Mouse (Mus musculus) brain, adult 2 months (tissue): Measurements from ENCODE around the gene Zfp804a.
A peak's percentile ranks its signal among the peaks of the same experiment; 100 is the strongest.

ENCODE experiments used
- DNase-seq: peaks from one replicate; pipeline ENCODE4 v3.0.0; 2011; ENCODE audit warnings: low read depth, low spot score

The Zfp804a gene

DNA sequence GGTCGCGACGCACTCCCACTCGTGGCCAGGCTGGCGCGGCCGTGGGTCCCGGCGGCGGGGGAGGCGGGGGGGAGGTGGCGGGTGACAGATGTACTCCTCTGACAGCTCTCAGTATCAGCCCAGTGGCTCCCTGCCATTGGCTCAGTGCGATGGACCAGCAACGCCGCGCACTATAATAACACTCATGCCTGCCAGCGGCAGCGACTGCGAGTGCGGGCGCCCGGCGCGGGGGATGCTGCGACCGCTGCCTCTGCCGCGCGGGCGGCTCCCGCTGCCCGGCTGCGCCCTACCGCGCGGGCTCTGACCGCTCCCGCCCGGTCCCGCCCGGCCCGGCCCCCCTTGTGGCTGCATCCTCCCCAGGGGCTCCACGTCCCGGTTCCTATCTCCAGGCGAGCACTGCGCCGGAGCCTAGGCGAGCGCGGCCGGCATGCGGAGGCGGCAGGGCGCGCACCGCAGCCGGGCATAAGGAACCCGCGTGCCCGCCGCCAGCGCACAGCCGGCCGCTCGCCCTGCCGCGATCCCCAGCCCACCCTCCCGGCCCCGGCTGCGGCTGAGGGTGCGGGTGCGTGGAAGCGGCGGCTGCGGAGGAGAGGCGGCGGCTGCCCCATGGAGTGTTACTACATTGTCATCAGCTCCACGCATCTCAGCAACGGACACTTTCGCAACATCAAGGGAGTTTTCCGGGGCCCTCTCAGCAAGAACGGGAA, at the start of gene Zfp804a:
Zfp804a (plus strand) TSS at position 38 of the 707 bp plus-strand sequence.
- DNase-seq: peak; percentile 87

DNA sequence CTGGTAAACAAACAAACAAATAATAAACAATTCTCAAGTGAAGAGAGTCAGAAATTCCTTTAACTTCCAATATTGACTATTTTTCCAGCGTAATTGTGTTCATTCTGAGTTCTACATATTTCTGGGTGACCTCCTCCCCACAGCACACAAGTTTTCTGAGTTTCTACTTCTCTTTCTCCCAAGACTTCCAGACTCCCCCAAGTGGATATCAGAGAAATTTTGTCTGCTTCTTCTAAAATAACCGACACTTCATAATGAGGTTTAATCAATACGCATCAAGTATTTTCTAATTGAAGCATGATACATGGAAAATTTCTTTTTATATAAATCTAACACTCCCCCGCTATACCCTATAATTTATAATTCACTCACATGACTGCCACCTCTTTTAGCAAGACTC, 1.4 kb upstream of the Zfp804a start:
- DNase-seq: peak; percentile 44

DNA sequence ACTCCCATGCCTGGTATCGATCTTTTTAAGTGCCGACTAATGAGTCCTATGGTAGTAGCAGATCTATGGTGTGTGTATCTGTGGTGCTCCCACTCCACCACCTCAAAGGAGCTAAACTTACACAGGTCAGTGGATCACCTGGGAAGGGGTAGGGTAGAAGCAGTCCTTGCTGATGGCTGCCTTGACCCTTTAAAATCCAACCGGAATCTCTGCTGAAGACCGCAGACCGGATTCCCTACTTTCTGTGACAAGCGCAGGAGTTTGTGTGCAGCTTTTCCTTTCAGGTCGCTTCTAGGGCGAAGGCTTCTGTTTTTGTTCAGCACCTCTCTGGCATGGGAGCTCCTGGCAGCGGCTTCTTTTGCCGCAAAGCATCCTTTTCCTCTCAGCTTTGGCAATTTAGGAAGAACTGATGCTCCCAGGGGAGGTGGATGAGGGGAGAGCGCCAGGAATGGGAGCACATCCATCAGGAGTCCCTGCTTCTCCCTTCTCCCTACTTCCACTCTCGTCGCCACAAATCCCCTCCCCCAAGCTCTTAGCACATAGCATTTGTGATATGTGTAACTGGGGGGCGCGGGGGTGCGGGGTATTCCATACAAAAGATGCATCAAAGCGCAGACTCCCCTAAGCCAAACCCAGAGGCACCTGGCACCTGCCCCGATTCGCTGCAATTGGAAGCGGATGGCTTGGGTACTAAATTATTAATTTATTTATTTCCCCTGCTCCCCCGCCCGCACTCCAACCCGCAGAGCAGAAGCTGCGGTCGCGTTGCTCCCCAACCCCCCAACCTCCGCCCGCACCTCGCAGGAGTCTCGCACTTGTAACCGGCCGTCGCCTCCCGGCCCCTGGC, 461 bp upstream of the Zfp804a start:
- peak; percentile 88 for DNase-seq

DNA sequence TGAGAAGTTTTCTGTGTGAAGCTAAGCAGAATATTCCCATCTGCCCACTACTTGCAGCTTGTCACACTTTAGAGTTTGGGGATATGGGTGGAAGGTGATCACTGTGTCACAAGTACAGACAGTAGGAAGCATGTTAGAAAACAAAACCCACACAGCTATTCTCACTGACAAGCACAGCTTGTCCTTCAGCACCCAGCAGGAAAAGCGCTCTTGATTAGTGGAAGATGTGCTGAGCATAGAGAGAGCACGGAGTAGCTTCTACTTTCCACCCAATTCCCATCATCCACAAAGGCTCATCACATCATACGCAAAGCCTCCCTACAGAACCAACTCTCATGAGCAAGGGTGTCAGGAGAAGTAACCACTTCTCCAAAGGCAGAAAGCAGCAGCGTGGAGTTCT, 1.4 kb downstream of the Zfp804a start:
- peak; percentile 65 for DNase-seq

DNA sequence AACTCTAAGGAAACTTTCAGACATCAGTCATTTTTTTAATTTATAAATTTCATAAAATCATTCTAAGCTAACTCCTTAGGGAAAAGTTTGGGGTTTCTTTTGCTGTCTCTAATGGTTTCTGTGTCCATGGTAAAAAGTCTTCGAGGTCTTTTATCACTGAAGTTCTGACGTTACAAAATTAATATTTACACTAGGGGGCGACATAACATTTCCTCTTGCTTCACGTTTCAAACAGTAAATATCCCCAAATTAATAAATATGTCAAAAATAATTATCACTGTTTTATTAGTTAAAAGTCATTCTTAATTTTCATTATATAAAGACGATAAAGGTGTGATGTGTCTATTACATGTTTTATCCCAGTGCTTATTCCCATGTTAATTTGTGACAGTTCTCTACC, 11.6 kb downstream of the Zfp804a start:
- DNase-seq: no peak

DNA sequence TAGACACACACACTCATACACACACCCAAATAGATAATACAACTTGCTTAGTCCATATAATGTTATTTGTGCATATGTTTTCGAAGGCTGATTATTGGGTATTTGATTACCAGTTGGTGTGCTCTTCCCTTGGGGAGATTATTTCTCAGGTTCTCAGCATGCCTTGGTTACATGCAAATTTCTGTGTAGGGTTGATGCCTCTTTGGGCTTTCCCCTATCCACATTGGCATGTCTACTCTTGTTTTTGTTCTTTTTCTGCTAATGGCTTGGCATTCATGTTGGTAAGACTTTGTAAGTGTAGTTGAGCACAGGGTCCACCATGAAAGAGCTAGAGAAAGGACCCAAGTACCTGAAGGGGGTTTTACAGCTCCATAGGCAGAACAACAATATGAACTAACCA, 14.9 kb downstream of the Zfp804a start:
- no peak for DNase-seq

DNA sequence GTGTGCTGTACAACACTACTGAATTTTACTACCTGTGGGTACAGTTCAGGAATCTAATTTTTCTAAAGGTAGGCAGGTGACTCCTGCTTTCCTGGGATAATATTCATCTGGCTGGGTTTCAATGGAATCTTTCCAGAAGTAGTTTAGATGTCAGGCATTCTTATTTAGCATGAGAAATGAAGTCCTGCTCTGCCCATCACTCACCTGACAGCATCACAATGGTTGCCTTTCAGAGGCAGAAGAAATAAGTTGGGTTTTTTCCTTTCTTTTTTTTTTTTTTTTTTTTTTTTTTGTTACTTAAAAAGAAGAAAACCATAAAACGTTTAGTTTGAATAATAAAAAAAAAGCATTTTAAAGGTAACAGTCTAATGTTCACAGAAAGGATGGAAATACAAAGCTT, 16.1 kb downstream of the Zfp804a start:
- no peak for DNase-seq

DNA sequence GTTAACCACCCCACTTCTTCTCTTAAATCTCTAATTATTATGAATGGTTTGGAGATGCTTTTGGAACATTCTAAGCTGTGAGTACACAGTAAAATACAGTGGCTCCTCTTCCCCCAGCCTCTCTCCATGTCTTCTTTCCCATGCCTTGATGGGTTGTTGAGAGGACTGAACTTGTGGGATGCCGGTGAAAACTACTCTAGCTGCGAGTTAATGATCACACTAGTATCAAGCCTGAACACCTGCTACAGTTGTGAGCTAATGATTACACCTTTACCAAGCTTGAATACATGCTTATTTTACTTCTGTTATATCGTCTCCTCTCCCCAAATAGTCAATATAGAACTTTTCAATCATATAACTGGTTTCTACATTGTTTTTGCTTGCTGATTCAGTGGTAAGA, 23.9 kb downstream of the Zfp804a start:
- no peak for DNase-seq

DNA sequence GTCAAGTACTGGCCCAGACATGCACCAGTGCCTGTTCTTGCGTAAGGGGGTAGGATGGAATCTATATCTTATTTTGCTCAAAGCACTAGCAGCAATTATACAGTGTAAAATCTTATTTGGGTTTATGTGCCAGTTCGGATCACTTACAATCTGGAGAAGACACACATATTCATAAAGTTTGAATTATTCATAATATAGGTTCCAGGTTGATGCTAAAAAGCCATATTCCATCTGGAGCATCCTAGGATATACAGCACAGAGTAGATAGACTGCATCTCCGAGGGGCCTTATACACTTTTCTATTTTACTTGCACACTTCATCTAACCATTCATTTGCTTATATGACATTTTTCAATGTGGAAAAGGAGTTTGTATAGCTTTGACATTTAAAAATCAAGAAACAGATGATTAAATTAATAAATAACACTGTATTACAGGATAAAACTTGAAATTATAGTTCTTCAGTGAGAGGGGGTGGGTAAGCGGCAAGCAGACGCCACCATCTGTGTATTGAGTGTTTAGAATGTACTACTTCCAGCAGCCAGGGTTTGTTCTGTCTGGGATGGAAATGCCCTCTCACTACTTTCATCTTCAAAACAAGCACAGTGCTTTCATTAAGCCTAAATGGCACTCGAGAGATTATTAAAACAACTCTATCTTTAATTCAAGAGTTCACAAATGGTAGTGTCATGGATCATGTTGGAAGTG, 25.4 kb downstream of the Zfp804a start:
- DNase-seq: peak; percentile 17

DNA sequence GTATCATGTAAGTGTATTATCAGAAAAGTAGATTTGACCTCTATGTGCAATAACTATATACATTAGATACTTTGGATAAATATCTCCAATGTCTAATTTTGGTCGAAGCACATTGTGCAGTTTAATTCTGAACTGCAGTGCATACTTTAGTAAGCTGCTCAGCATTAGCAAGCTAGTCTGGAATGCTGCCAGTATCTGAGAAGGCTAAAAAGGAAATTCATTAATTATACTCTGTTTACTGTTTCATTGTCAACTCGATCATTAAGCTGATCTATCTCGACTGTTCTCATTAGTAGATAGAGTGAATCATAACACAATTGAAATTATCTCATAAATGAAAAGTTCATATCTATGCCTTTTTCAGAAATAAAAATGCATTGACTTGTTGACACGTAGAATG, 27.7 kb downstream of the Zfp804a start:
- DNase-seq: peak; percentile 50

DNA sequence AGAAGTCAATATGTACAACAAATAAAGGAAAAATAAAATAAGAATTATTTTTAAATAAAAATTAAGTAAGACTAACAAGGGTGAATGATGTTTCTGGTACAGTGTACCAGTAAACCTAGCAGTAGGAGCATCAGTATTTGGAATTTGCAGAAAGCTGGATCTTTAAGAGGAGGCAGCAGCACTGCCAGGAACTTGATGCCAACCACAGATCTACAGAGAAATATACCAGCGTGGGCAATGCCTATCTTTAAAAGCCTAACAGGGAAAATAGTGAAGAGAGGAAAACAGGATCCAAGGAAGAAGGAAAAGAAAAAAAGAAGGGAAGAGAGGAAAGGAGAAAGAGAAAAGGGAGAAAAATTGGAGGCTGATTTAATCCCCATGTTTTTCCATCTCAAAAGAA, 60.1 kb downstream of the Zfp804a start:
- DNase-seq: peak; percentile 56

DNA sequence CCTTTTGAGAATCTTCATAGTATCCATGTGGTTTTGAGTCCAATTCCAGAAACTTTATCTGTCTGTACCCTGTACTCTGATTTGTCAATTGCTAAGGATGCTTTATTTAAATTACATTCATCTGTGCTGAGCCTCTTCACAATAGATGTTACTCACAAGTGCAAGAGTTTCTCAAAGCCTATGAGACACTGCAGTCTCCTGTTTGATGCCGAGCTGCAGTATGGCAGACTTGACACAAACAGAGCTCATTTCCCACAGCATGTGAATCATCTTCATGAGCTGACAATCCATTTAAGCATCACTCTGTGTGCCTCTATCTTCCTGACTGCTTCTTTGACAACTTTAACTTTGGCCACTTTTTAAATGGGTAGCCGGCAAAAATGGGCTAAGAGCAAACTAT, 60.6 kb downstream of the Zfp804a start:
- DNase-seq: peak; percentile 55

DNA sequence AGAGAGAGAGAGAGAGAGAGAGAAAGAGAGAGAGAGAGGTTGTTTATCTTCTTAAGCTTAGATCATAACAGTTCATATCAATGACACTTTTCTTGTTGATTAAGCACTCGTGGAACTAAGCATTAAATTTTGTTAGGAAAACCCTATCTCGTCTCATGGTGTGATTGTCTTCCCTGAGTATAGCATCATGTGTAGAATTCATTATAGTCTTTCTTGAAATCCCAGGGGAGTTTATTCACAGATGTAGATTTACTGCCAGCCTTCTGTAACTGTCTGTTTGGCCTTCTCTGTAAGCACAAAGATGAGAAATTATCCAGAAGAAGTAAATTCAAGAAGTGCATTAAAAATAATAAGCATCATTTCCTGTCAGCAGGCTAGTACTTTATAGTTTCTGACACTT, 66.6 kb downstream of the Zfp804a start:
- DNase-seq: no peak

DNA sequence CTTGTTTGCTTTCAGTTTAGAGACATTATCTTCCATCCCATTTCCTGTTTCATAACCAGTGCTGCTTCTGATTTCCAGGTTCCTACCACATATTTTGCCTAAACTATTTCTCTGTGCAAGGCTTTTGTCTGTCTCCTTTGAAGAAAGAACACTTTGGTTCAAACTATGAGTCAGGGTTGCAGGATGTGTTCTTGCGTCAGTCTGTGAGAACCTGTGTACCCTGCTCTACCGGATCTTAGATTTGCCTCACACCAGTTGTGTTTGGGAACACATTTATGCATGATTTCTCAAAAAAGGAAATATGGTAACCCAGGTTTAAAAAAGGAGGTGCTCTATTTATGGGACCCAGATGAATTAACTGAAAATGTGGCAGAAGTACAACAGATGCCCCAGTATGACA, 125.7 kb downstream of the Zfp804a start:
- peak; percentile 71 for DNase-seq

DNA sequence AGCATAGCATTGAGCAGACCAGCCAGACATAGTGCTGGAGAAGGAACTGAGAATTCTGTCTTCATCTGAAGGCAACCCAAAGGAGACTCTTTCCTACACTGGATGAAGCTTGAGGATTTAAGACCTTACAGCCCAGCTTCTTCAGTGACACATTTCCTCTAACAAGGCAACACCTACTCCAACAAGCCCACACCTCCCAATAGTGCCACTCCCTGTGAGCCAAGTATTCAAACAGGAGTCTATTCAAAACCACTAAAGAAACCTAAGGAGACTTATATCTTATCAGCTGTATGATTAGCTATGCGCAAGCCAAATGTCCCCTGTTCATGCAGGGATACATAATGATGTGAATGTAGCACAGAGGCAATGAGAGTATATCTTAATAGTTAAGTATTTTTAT, 128.0 kb downstream of the Zfp804a start:
- DNase-seq: no peak

DNA sequence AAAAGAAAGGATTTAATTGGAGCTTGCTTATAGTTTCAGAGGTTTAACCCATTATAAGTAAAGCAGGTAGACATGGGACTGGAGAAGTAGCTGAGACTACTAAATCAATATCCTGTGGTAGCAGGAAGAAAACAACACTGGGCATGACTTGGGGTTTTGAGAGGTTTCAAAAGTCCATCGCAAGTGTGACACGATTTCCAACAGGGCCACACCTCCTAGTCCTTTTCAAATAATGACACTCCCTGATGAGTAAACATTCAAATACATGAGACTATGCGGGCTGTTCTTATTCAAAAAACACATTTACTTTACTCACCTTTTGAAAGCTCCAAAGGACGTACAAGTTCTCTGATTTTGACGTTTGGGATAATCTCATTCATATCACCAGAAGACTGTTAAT, 146.9 kb downstream of the Zfp804a start:
- no peak for DNase-seq

DNA sequence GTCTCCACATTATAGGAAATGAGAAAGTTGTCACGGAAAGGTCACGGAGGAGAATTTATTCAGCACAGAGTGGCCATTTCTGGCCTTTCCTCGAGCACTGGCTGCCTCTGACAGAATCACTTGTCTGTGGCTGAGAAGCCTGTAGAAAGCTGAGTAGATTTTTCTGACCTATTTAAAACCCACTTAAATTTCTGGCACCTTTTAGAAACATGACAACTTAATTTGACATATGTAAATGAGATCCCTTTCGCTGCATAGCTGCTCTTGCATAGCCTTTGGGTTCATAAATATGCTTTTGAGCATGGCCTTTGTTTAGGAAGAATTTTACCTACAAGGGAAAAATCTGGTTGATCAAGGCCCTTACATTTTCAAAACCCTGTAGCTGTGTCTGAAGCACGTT, 147.6 kb downstream of the Zfp804a start:
- DNase-seq: peak; percentile 30

DNA sequence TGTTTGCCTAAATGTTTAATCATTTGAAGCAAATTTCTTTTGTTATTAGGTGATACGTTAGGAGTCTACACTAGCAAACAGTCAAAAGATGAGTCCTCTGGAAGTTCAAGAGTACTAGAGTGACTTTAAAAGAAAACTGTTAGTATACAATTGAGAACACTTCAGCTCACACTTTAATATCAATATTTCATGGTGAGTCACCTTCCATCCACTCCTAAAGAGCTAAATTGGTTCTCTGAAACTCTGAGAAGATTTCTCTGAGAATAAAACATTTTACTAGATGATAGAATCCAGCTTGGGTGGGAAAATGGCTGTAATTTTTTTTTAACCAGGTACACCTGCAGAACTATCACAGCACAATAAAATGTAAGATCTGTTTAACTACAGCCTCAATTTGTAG, 157.6 kb downstream of the Zfp804a start:
- DNase-seq: no peak

DNA sequence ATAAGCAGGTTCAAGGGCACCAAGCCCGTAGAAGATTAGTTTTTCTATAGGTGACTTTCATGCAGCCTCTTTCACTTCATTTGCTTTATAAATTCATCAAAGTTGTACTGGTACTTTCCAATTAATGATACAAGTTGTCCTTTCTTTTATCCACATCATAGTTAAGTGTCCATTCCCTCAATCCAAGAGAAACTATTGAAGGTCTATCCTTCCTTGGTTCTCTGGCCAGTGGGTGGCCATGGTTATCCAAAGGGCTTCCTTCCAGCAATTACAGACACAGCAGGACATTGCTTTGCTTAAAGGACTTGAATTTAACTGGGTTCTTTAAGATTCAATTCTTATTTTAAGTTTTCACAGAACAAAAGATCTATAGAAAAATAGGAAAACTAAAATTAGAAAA, 158.9 kb downstream of the Zfp804a start:
- DNase-seq: no peak

DNA sequence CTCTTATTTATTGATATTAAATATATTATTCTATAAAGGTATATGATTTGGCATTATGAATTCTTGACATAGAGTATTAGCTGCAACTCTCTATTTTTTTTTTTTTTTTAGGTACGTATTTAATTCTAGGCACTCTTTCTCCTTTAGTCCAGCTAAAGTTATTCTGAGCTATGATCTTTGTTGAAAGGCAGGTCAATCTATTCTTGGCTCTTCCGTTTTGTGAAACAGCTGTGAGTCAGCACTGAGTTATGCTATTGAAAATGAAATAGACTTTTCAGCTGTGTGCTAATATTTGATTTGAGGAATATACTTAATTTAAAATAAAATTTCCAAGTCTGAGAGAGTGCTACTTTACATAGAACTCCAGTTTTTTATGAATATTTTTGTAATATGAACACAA, 164.9 kb downstream of the Zfp804a start:
- peak; percentile 41 for DNase-seq

DNA sequence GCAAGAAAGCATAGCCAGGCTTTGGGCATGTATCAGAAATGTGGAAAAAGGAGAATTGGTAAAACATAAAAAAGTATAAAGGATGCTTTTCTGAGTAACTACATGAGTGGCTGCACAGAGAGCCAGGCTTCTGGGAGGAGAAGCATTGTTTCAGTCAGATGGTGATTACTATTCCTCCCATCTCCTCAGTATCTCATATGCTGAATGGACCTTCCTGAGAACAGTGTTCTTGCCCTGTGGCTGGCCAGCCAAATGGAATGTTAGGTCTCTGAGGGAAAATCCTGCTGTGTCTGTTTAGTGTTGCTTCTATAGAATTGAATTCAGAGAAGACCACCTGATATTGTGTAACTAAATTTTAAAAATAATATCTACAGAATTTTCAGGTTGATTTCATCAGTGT, 193.0 kb downstream of the Zfp804a start:
- no peak for DNase-seq

DNA sequence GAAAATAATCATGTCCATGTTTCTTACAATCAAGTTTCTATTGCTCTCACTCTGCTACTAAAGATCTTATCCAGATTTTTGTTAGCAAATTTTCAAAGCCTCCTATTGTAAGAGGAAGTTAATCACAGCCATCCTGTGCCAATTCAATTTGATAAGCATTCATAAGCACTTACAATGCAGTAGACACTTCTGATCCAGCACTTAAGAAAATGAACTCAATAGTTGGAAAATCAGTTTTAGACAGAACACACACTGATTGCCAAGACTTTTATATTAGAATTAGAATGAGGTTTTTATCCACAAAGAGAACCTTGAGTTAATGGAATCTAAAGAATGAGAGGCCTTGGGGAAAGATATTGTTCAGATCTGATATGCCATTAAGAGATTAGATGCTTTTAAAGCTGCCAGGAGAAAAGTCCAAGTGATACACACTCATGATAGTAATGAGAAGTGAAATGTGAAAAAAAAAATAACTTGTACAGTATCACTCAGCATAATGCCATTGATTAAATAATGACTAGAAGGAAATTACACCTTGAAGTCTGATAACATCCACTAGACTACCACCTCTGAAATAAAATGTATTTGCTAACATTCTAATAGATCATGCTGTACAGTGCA, 194.0 kb downstream of the Zfp804a start:
- DNase-seq: no peak
